Mouse (Mus musculus) embryonic fibroblast, embryonic 13.5 days (primary cell): ENCODE data around the gene Icmt.

Source experiments
- CTCF ChIP-seq: IDR thresholded peaks from 2 replicates; pipeline ENCODE4 v1.5.1; 2011; ENCODE audit warnings: mild to moderate bottlenecking, control low read depth, low read length, moderate library complexity, borderline replicate concordance; ENCODE audit not compliant: insufficient read depth
- POLR2A ChIP-seq: IDR thresholded peaks from 2 replicates; pipeline ENCODE4 v1.6.1; 2011; ENCODE audit warnings: low read depth, mild to moderate bottlenecking, control low read depth, low read length, moderate library complexity

- no peak for TF ChIP-seq CTCF
- TF ChIP-seq POLR2A = no peak
These were observed 36.6 kb upstream of the Icmt start for GRCm38 (mm10) chr4:152260451-152260850.
